Mouse (Mus musculus) T-helper 17 cell (primary cell): Measurements from ENCODE around the gene Clca1.
"Not testable (repeated sequence)": the region's sequence is repeated elsewhere in the genome, so short reads cannot be mapped to it uniquely, and the experiment has no call there.

Source experiments
- in situ Hi-C, 2 experiments: fragments of 300-600 bp; cut with MboI, MseI; formaldehyde crosslinking; loops; 1 replicate in 1 of 2; 2 replicates in 1 of 2; pipeline ENCODE4 v1.15.1; 2025; ENCODE audit warnings: high pct_unique_total_duplicates in 2 of 2

Gene Clca1

GRCm38 (mm10) chr3:145032676-145033075 lies at the start of gene Clca1:
TSS of gene Clca1 (minus strand) at chr3:145032776.
- in situ Hi-C loops = loop anchor here in 1 of 2 experiments (10.0 kb wide), 1 partner anchor 712 kb away; no protein-coding TSS in a partner anchor

GRCm38 (mm10) chr3:145080904-145081303 lies 48.3 kb upstream of the Clca1 start:
- in situ Hi-C loops = no loop called here

- in situ Hi-C loops = no loop called here
Measured at GRCm38 (mm10) chr3:145078405-145078804, 45.8 kb upstream of the Clca1 start.

- in situ Hi-C loops = no loop called here
Measured at GRCm38 (mm10) chr3:145072339-145072738, 39.8 kb upstream of the Clca1 start.

- in situ Hi-C loops = no loop called here
Measured at GRCm38 (mm10) chr3:145068964-145069363, 36.4 kb upstream of the Clca1 start.

- in situ Hi-C loops = not testable (repeated sequence)
Measured at GRCm38 (mm10) chr3:145055138-145055537, 22.6 kb upstream of the Clca1 start.

- in situ Hi-C loops = no loop called here
Measured at GRCm38 (mm10) chr3:145049820-145050219, 17.2 kb upstream of the Clca1 start.

GRCm38 (mm10) chr3:145038813-145039212 lies 6.2 kb upstream of the Clca1 start:
- in situ Hi-C loops = loop anchor here in 1 of 2 experiments (10.0 kb wide), 1 partner anchor 706 kb away; no protein-coding TSS in a partner anchor

GRCm38 (mm10) chr3:145028036-145028435 lies 4.5 kb downstream of the Clca1 start:
- in situ Hi-C loops = no loop called here

- in situ Hi-C loops = no loop called here
Measured at GRCm38 (mm10) chr3:145026750-145027149, 5.8 kb downstream of the Clca1 start.

- in situ Hi-C loops = no loop called here
Measured at GRCm38 (mm10) chr3:145017807-145018206, 14.8 kb downstream of the Clca1 start.

GRCm38 (mm10) chr3:145004422-145004821 lies 28.2 kb downstream of the Clca1 start:
- in situ Hi-C loops = no loop called here

GRCm38 (mm10) chr3:145000912-145001311 lies 31.7 kb downstream of the Clca1 start:
- in situ Hi-C loops = no loop called here

- in situ Hi-C loops = no loop called here
Measured at GRCm38 (mm10) chr3:144993055-144993454, 39.5 kb downstream of the Clca1 start.

- in situ Hi-C loops = no loop called here
Measured at GRCm38 (mm10) chr3:144992618-144993017, 40.0 kb downstream of the Clca1 start.

GRCm38 (mm10) chr3:144985890-144986289 lies 46.7 kb downstream of the Clca1 start:
- in situ Hi-C loops = no loop called here

- in situ Hi-C loops = no loop called here
Measured at GRCm38 (mm10) chr3:144980551-144980950, 52.0 kb downstream of the Clca1 start.

GRCm38 (mm10) chr3:144977631-144978030 lies 54.9 kb downstream of the Clca1 start:
- in situ Hi-C loops = no loop called here

- in situ Hi-C loops = no loop called here
Measured at GRCm38 (mm10) chr3:144976091-144976490, 56.5 kb downstream of the Clca1 start.

GRCm38 (mm10) chr3:144974945-144975344 lies 57.6 kb downstream of the Clca1 start, which contains the start of gene Clca4a:
TSS of gene Clca4a (minus strand) at chr3:144975045.
- in situ Hi-C loops = no loop called here

- in situ Hi-C loops = no loop called here
Measured at GRCm38 (mm10) chr3:144971553-144972270, 60.9 kb downstream of the Clca1 start.

GRCm38 (mm10) chr3:144969755-144970154 lies 62.8 kb downstream of the Clca1 start:
- in situ Hi-C loops = no loop called here

GRCm38 (mm10) chr3:144966074-144966473 lies 66.5 kb downstream of the Clca1 start:
- in situ Hi-C loops = no loop called here
